Mouse (Mus musculus) megakaryocyte, embryonic 14.5 days (primary cell): ENCODE results near the gene Dqx1. TPM values are rescaled to one million over a fixed set of nuclear protein-coding genes. Genes with fewer than 3 reads are reported as not detected.
A peak's percentile ranks its signal among the peaks of the same experiment; 100 is the strongest.

Experiments used
- H3K27me3 ChIP-seq: replicated peaks from 2 replicates; pipeline ENCODE3; 2012; ENCODE audit warnings: inconsistent platforms
- H3K36me3 ChIP-seq: replicated peaks from 2 replicates; pipeline ENCODE3; 2012; ENCODE audit warnings: low read length, inconsistent platforms, mixed read lengths
- H3K4me1 ChIP-seq: 2 replicates; pipeline ENCODE4 v1.6.1; 2012; ENCODE audit warnings: inconsistent platforms
- H3K4me3 ChIP-seq: replicated peaks from 2 replicates; pipeline ENCODE3; 2012; ENCODE audit warnings: moderate library complexity, mild to moderate bottlenecking, inconsistent platforms
- H3K9me3 ChIP-seq: 2 replicates; pipeline ENCODE4 v1.6.1; 2012; ENCODE audit warnings: inconsistent platforms
- FLI1 ChIP-seq: IDR thresholded peaks from 2 replicates; pipeline ENCODE4 v1.6.1; 2012; ENCODE audit warnings: low read length, inconsistent platforms, mixed read lengths
- GATA1 ChIP-seq: IDR thresholded peaks from 3 replicates; pipeline ENCODE4 v1.6.1; 2012; ENCODE audit warnings: mixed read lengths, low read length, inconsistent platforms, borderline replicate concordance
- polyA plus RNA-seq: library from polyadenylated mRNA; stranded (reverse); fragments of >175 nt; gene quantifications from 2 replicates; pipeline ENCODE4 v1.2.3, GENCODE M21; 2012; ENCODE audit warnings: low replicate concordance; ENCODE audit not compliant: insufficient read depth

The Dqx1 gene
- polyA plus RNA-seq, 1 experiment: 0.22 TPM

- Histone ChIP-seq H3K9me3 (no peaks in the 10 kb centered on the region), H3K4me1 (peaks cover 80% of the 10 kb centered on the region), H3K4me3 (no peak overlapping the region), H3K36me3 (peaks cover 52% of the 10 kb centered on the region), H3K27me3 (no peaks in the 10 kb centered on the region)
- no peak for TF ChIP-seq FLI1
- TF ChIP-seq GATA1: no peak
Observed at GRCm38 (mm10) chr6:83044742-83045141, 12.9 kb upstream of the Dqx1 start.

DNA sequence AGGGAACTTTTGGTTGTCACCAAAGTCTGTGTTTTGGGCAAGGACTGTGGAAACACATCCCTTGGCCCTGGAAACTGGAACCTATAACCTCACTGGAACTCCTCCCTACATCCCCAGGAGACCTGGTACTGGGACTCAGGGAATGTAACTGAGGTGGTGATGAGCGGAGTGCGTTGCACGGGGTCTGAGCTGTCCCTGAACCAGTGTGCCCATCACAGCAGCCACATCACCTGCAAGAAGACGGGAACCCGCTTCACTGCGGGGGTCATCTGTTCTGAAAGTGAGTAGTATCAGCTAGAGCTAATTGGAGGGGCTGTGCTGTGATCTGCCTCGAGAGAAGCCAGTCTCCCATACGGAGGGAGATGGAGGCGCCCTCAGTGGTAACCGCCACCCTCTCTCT lies 8.3 kb upstream of the Dqx1 start:
- peaks cover 55% of the 10 kb centered on the region for H3K36me3 ChIP-seq
- H3K4me3 ChIP-seq: no peak overlapping the region
- no peaks in the 10 kb centered on the region for H3K9me3 ChIP-seq
- no peaks in the 10 kb centered on the region for H3K27me3 ChIP-seq
- peaks cover 80% of the 10 kb centered on the region for H3K4me1 ChIP-seq
- TF ChIP-seq GATA1 (no peak), FLI1 (no peak)

DNA sequence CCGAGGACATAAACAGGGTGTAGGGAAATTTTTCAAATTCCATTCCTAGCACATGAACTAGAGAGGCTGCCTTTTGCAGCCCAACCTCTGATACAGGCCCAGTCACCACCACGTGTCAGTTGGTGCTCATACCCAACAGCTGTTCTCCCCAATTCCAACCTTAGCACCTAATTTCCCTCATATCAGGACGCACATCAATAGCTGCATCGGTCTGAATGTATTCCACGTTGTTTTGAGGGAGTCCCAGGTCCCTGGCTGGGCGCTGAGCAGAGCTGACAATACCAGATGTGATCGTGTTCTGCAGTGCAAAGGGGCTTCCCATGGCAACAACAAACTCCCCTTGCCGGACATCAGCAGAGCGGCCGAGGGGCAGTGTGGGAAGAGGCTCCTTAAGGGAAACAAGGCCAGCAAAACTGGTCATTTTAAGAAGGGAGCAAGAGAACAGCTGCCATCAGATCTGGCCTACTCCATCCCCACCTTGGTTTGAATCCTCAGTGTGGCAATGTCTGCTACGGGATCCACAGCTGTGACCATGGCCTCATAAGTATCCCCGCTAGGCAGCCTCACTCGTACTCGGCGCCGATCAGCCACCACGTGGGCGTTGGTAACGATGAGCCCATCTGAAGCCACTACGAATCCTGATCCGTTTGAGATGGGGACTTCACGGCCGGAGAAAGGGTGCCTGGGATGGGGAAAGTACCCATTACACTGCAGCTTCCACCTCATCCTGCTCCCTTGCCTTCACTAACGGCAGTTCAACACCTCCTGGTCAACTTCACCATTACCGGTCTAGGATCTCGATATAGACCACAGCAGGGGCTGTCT lies 4.3 kb upstream of the Dqx1 start:
- Histone ChIP-seq H3K27me3 (no peaks in the 10 kb centered on the region), H3K4me3 (peak overlapping the region; percentile 99), H3K36me3 (peaks cover 80% of the 10 kb centered on the region), H3K9me3 (no peaks in the 10 kb centered on the region), H3K4me1 (peaks cover 86% of the 10 kb centered on the region)
- no peak for TF ChIP-seq GATA1
- no peak for TF ChIP-seq FLI1

DNA sequence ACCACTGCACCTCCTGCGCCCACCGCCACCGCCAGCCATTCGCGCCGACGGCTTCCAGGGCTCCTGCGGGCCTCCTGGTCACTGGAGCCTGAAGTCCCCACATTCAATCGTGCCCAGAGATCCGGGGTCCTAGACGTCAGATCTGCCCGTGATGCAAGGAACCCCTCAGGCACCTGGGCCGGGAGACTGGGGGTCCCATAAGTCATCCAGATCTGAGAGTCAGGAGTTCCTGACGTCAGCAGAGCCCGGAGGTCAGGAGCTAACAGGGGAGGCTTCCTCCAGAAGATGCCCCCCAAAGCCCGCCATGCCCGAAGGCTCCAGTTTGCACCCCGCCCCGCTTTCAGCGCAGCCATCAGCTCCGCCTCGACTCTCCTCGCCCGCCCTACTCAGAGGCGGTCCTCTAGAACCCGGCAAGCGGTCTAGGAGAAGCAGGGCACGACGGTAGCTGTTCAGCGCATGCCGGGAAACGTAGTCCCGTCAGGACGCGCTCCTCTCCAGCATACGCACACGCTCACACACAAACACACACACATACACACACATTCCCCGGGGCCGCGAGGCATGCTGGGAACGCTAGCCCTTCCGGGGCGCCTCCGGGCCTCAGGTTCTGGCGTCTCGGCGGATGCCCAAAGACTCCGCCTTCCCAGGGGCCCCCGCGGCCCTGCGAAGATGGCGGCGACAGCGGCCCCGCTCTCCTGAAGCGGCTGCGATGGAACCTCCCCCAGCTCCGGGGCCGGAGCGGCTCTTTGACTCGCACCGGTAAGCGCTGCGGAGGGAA lies 3.4 kb upstream of the Dqx1 start, which contains the start of gene Aup1:
Gene Aup1 (plus strand): TSS at position 448 of the 778 bp plus-strand sequence.
- Histone ChIP-seq H3K27me3 (no peaks in the 10 kb centered on the region), H3K9me3 (no peaks in the 10 kb centered on the region), H3K36me3 (peaks cover 80% of the 10 kb centered on the region), H3K4me1 (peaks cover 86% of the 10 kb centered on the region), H3K4me3 (peak within 1 kb of the TSS; percentile 99)
- no peak for TF ChIP-seq GATA1
- TF ChIP-seq FLI1: no peak

DNA sequence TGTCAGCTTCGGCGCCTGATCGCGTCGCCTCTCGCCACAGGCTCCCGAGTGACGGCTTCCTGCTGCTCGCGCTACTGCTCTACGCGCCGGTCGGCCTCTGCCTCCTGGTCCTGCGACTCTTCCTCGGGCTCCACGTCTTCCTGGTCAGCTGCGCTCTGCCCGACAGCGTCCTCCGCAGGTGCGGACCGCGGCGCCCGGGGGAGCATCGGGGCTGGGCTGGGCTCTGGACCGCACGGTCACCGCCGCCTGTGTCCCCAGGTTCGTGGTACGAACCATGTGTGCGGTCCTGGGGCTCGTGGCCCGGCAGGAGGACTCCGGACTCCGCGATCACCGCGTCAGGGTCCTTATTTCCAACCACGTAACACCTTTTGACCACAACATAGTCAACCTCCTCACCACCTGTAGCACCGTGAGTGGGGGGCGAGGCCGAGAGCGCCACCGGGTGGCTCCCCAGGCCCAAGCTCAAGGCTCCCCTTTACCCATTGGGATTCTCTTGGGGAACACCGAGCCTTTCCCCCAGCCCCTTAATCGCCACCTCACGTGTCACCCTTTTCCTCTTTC lies 2.7 kb upstream of the Dqx1 start, which contains the start of gene Htra2:
Gene Htra2 (minus strand): TSS at position 403 of the 561 bp plus-strand sequence.
- Histone ChIP-seq H3K4me3 (peak within 1 kb of the TSS; percentile 99), H3K36me3 (peaks cover 80% of the 10 kb centered on the region), H3K9me3 (no peaks in the 10 kb centered on the region), H3K4me1 (peaks cover 83% of the 10 kb centered on the region), H3K27me3 (no peaks in the 10 kb centered on the region)
- no peak for TF ChIP-seq GATA1
- TF ChIP-seq FLI1: no peak

DNA sequence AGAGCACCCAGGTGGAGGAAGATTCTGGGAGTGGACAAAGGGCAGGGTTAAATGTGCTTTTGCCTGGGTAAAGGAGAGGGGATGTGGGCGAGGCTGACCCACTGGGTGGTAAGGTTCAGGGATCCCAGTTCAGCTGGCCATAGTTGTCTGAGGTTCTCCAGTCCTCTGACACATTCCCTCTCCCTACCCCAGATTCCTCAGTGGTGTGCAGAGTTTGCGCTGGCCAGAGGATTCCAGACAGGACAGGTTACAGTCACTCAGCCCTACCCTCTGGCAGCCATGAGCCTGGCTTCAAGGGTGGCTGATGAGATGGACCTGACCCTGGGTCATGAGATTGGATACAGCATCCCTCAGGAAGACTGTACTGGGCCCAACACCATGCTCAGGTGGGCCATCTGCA lies 1.1 kb downstream of the Dqx1 start:
- Histone ChIP-seq H3K36me3 (peaks cover 74% of the 10 kb centered on the region), H3K9me3 (no peaks in the 10 kb centered on the region)
- TF ChIP-seq FLI1: no peak

DNA sequence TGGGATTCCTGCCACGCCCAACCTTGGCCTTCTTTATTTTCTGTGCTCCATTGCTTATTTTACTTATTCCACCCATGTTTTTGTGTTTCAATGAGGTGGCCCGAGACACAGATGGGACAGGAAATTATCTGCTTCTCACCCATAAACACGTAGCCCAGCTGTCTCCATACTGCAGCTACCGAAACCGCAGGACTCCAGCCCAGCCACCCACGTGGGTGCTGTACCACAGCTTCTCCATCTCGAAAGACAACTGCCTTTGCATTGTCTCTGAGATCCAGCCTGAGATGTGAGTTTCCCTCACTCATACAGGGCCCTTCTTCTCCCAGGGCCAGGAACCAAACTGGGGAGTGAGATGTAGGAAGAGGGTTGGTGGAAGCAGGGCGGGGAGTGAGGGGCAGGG lies 8.4 kb downstream of the Dqx1 start:
- H3K4me1 ChIP-seq: peaks cover 58% of the 10 kb centered on the region
- no peaks in the 10 kb centered on the region for H3K9me3 ChIP-seq
- H3K36me3 ChIP-seq: peaks cover 39% of the 10 kb centered on the region
- peaks cover 92% of the 10 kb centered on the region for H3K27me3 ChIP-seq
- H3K4me3 ChIP-seq: no peak overlapping the region
- TF ChIP-seq FLI1: no peak
- TF ChIP-seq GATA1: no peak

More for the DNA sequence above, 1.1 kb downstream of the Dqx1 start:
- Histone ChIP-seq H3K27me3 (peaks cover 24% of the 10 kb centered on the region), H3K4me3 (no peak overlapping the region), H3K4me1 (peaks cover 62% of the 10 kb centered on the region)

DNA sequence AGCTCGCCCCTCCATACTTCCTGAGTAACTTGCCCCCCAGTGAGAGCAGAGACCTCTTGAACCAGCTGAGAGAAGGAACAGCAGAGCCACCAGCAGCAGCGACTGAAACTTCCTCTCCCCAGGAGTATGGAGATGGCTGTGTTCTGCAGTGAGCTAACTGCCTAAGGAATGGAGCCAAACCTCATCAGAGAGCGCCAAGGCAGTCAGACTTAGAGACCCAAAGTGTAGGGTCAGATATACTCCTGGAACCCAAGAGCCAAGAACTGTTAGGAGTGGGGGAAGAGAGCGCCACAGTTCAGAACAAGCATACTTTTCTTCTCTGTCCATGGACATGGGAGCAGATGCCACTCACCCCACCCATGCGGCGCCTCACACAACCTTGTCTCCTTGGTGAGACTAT lies 8.8 kb downstream of the Dqx1 start:
- Histone ChIP-seq H3K27me3 (peaks cover 93% of the 10 kb centered on the region), H3K9me3 (no peaks in the 10 kb centered on the region), H3K36me3 (peaks cover 35% of the 10 kb centered on the region)

DNA sequence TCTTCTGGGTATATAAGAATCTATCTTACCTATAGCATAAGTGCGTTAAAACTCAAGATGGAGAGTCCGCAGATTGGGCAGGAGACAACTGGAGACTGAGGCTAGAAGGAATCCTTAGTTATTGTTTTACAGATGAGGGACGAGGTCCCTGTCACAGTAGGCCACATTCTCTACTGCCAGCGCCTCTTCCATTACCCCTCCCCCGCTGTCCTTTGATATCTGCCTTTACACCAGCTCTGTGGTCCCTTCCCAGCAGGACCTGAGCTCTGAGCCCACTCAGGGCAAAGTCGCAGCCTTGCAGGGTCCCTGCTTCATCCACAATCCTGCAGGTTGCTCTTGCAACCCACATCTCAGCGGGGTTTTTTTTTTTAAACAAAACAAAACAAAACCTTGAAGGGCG lies 10.6 kb downstream of the Dqx1 start:
- Histone ChIP-seq H3K9me3 (no peaks in the 10 kb centered on the region), H3K4me1 (peaks cover 62% of the 10 kb centered on the region), H3K36me3 (peaks cover 28% of the 10 kb centered on the region), H3K27me3 (peaks cover 95% of the 10 kb centered on the region), H3K4me3 (peak overlapping the region; percentile 19)
- no peak for TF ChIP-seq FLI1
- no peak for TF ChIP-seq GATA1

More for the DNA sequence above, 8.8 kb downstream of the Dqx1 start:
- TF ChIP-seq GATA1: no peak
- TF ChIP-seq FLI1: no peak
- no peak overlapping the region for H3K4me3 ChIP-seq
- H3K4me1 ChIP-seq: peaks cover 63% of the 10 kb centered on the region
